Mouse (Mus musculus): ENCODE measurements around the gene Gm20479. TPM values are rescaled to one million over a fixed set of nuclear protein-coding genes. Genes with fewer than 3 reads are reported as not detected.

Gm20479 gene
- not detected in 2 replicates for polyA plus RNA-seq (2014; fragmentation: Nextera tagmentation; extraction: Ambion mirVana)

DNA sequence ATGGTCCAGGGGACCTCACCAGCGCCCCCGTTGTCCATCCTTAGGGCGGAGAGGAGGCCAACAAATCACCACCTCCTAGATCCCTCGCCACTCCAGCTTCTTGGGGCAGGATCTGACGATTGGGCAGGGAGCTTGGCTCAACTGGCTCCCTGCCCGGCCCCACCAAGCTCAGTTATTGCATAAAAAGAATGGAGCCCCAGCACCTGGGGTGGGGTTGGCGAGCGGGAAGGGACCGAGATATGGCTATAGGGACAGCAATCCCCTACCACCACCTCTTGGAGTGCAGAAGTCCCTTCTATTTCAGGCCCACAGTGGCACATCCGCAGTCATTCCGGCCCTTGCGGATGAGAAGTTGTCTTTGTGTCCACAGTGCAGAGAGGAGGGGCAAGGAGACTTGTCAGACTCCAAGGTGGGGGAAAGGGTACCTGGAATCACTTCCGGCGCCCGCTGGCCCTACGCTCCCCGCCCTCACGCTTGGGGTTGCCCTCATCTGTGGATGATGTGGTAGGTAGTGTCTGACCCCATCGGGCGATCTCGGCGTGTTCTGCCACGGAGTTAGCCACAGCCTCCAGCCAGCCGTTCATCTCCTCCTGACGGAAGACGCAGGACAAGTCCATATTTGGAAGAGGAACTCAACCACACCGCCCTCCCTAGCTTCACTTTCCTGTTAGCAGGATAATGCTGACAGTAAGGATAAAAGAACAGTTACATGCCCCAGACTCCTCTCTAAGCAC lies at the start of gene Gm20479:
Gene Gm20479, minus strand, starts transcription at position 559 of the 734 bp plus-strand sequence.
- Histone ChIP-seq H3K4me2 (ENCODE audit: low read depth) (peak within 1 kb of the TSS; percentile 39), H3K27ac (ENCODE audit: low read depth, low read length) (no peak within 1 kb of the TSS), H3K9ac (ENCODE audit: low read length) (peak within 1 kb of the TSS; percentile 12; the same call in 1 of the 2 replicates), H3K4me3 (ENCODE audit: low read depth, low read length) (peak within 1 kb of the TSS; percentile 57), H3K9me3 (ENCODE audit: control insufficient read depth, low read length) (no peaks in the 10 kb centered on the region), H3K36me3 (ENCODE audit: control insufficient read depth, insufficient read depth, low read length) (no peaks in the 10 kb centered on the region), H3K4me1 (ENCODE audit: control insufficient read depth, insufficient read depth, low read length) (peaks cover 6% of the 10 kb centered on the region; the same call in 1 of the 2 replicates), H3K27me3 (ENCODE audit: control insufficient read depth, insufficient read depth, low read length) (peaks cover 24% of the 10 kb centered on the region)
- no peak for DNase-seq (ENCODE audit: low spot score)
- 2% methylated on average over 27 of the region's 27 CpGs for WGBS
- ATAC-seq (ENCODE audit: insufficient read depth, low FRiP score, low TSS enrichment), result no peak

- H3K36me3 ChIP-seq (ENCODE audit: control insufficient read depth, insufficient read depth, low read length), result no peaks in the 10 kb centered on the region
- ATAC-seq (ENCODE audit: insufficient read depth, low FRiP score, low TSS enrichment) (no peak), DNase-seq (ENCODE audit: low spot score) (no peak)
- H3K4me3 ChIP-seq (ENCODE audit: low read depth, low read length), result no peak overlapping the region
- WGBS, result 79% methylated on average over 7 of the region's 7 CpGs
- H3K9ac ChIP-seq (ENCODE audit: low read length), result no peak overlapping the region
- H3K9me3 ChIP-seq (ENCODE audit: control insufficient read depth, low read length), result no peaks in the 10 kb centered on the region
- H3K4me2 ChIP-seq (ENCODE audit: low read depth), result no peak overlapping the region
- H3K27ac ChIP-seq (ENCODE audit: low read depth, low read length), result no peak overlapping the region
- H3K27me3 ChIP-seq (ENCODE audit: control insufficient read depth, insufficient read depth, low read length), result peaks cover 72% of the 10 kb centered on the region
- no peaks in the 10 kb centered on the region for H3K4me1 ChIP-seq (ENCODE audit: control insufficient read depth, insufficient read depth, low read length)
Measured at GRCm38 (mm10) chr7:27406481-27406880, 49.3 kb upstream of the Gm20479 start.

DNA sequence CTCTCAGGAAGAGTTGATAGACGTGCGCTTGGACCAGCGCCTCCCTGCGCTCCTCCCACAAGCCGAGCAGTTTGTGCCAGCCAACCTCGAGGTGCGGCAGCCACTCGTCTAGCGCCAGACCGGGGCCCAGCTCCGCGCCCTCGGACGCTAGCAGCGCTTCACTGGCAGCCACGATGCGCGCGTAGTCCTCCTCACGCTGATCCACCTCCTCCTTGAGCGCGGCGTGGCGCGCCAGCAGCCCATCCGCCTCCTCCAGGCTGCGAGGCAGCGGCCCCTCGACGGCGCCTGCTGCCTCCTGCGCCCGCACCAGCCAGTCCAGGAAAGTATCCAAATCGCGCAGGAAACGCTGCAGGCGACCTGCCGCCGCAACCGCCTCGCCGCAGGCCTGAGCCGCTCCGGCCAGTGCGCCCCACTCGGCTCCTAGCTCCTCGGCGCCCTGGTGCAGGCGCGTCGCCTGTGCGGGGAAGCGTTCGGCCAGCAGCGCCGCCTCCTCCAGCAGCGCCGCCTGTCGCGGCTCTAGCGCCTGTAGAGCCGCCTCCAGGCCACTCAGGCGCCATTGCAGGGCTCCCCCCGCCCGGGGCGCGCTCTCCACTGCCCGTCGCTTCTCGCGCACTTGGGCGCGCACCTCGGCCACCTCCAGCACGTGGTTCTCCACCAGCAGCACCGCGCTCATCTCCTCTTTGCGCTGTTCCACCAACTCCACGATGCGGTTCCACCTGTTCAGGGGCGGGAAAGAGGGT lies 47.2 kb upstream of the Gm20479 start:
- Histone ChIP-seq H3K4me1 (ENCODE audit: control insufficient read depth, insufficient read depth, low read length) (no peaks in the 10 kb centered on the region), H3K9me3 (ENCODE audit: control insufficient read depth, low read length) (no peaks in the 10 kb centered on the region), H3K4me3 (ENCODE audit: low read depth, low read length) (no peak overlapping the region), H3K36me3 (ENCODE audit: control insufficient read depth, insufficient read depth, low read length) (no peaks in the 10 kb centered on the region), H3K9ac (ENCODE audit: low read length) (no peak overlapping the region), H3K27ac (ENCODE audit: low read depth, low read length) (no peak overlapping the region), H3K4me2 (ENCODE audit: low read depth) (no peak overlapping the region), H3K27me3 (ENCODE audit: control insufficient read depth, insufficient read depth, low read length) (peaks cover 71% of the 10 kb centered on the region)
- 6% methylated on average over 79 of the region's 81 CpGs for WGBS
- ATAC-seq (ENCODE audit: insufficient read depth, low FRiP score, low TSS enrichment) (no peak), DNase-seq (ENCODE audit: low spot score) (peak; percentile 22)

DNA sequence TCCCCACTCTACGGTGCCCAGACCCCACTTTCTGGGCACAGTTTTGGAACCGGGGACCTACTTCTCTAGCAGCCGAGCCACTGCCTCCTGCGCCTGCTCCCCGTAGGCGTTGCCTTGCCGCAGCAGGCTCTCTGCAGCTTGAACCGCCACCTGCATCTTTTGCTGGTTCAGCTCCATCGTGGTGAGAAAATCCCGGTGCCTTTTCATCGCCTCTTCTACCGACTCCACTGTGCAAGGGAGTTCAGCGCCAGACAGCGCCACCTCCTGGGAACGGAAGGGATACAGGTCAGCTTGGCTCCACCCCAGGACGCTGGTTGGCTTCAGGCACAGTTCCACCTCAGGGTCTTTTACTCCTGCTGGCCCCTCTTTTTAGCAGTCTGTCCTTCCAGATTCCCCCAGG lies 45.5 kb upstream of the Gm20479 start:
- Histone ChIP-seq H3K4me2 (ENCODE audit: low read depth) (no peak overlapping the region), H3K9ac (ENCODE audit: low read length) (no peak overlapping the region), H3K27ac (ENCODE audit: low read depth, low read length) (no peak overlapping the region), H3K4me1 (ENCODE audit: control insufficient read depth, insufficient read depth, low read length) (no peaks in the 10 kb centered on the region), H3K27me3 (ENCODE audit: control insufficient read depth, insufficient read depth, low read length) (peaks cover 58% of the 10 kb centered on the region), H3K9me3 (ENCODE audit: control insufficient read depth, low read length) (no peaks in the 10 kb centered on the region), H3K4me3 (ENCODE audit: low read depth, low read length) (no peak overlapping the region), H3K36me3 (ENCODE audit: control insufficient read depth, insufficient read depth, low read length) (no peaks in the 10 kb centered on the region)
- WGBS, result 11% methylated on average over 16 of the region's 16 CpGs
- ATAC-seq (ENCODE audit: insufficient read depth, low FRiP score, low TSS enrichment) (no peak), DNase-seq (ENCODE audit: low spot score) (peak; percentile 70)

GRCm38 (mm10) chr7:27400545-27400944 lies 43.3 kb upstream of the Gm20479 start:
- ATAC-seq (ENCODE audit: insufficient read depth, low FRiP score, low TSS enrichment), result no peak
- no peak overlapping the region for H3K9ac ChIP-seq (ENCODE audit: low read length)
- peaks cover 60% of the 10 kb centered on the region for H3K27me3 ChIP-seq (ENCODE audit: control insufficient read depth, insufficient read depth, low read length)
- no peak for DNase-seq (ENCODE audit: low spot score)
- WGBS, result 76% methylated on average over 7 of the region's 7 CpGs
- H3K9me3 ChIP-seq (ENCODE audit: control insufficient read depth, low read length), result no peaks in the 10 kb centered on the region
- H3K36me3 ChIP-seq (ENCODE audit: control insufficient read depth, insufficient read depth, low read length), result no peaks in the 10 kb centered on the region
- no peak overlapping the region for H3K4me2 ChIP-seq (ENCODE audit: low read depth)
- H3K27ac ChIP-seq (ENCODE audit: low read depth, low read length), result no peak overlapping the region
- no peak overlapping the region for H3K4me3 ChIP-seq (ENCODE audit: low read depth, low read length)
- H3K4me1 ChIP-seq (ENCODE audit: control insufficient read depth, insufficient read depth, low read length), result no peaks in the 10 kb centered on the region

DNA sequence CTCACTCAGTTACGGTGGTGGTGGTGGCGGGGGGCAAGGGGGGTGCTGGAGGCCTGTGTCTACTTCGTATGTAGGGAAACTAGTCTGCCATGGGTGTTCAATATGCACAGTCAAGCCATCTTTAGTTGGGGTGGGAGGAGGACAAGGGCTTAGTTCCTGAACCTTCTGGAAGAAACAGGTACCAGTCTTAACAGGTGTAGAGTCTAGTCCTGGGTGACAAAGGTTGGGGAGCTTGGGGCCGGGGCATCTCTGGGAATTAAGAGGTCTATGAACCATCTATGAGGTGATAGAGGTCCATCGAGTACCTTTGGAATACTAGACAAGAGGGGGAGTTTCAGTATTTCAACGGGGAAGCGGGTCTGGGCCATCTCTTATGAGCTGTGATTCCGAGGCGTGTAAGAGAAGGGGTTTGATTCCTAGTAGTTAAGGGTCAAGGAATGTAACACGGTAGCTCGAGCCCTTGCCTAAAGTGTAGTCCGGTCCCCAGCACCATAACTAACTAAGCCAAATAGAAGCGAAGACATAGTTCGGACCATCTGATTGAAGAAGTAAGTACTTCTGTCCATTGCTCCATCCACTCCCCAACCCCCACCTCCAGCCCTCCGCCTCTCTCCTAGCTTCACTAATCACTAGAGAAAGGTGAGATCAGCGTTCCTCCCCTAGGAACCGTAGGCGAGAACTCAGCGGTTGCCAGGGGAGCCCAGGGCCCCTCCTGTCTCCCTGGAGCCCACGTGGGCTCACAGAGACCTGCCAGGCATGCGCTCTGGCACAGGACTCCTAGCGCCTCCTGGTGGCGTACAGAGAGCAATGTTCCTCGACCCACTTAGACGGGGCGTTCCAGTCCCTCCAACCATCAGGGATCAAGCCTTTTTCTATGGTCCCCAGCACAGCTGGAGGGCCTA lies 40.1 kb upstream of the Gm20479 start:
- Histone ChIP-seq H3K9ac (ENCODE audit: low read length) (no peak overlapping the region), H3K4me2 (ENCODE audit: low read depth) (no peak overlapping the region), H3K4me3 (ENCODE audit: low read depth, low read length) (peak overlapping the region; percentile 43; the same call in 1 of the 2 replicates), H3K27ac (ENCODE audit: low read depth, low read length) (no peak overlapping the region), H3K36me3 (ENCODE audit: control insufficient read depth, insufficient read depth, low read length) (no peaks in the 10 kb centered on the region), H3K9me3 (ENCODE audit: control insufficient read depth, low read length) (no peaks in the 10 kb centered on the region), H3K4me1 (ENCODE audit: control insufficient read depth, insufficient read depth, low read length) (no peaks in the 10 kb centered on the region), H3K27me3 (ENCODE audit: control insufficient read depth, insufficient read depth, low read length) (peaks cover 51% of the 10 kb centered on the region)
- DNase-seq (ENCODE audit: low spot score), result peak; percentile 64
- ATAC-seq (ENCODE audit: insufficient read depth, low FRiP score, low TSS enrichment), result no peak; the same call in 1 of the 2 replicates
- 19% methylated on average over 26 of the region's 26 CpGs for WGBS

GRCm38 (mm10) chr7:27396184-27397047 lies 39.2 kb upstream of the Gm20479 start:
- ATAC-seq (ENCODE audit: insufficient read depth, low FRiP score, low TSS enrichment), result no peak
- WGBS, result 5% methylated on average over 24 of the region's 68 CpGs

More at GRCm38 (mm10) chr7:27396184-27397047, 39.2 kb upstream of the Gm20479 start:
- H3K4me1 ChIP-seq (ENCODE audit: control insufficient read depth, insufficient read depth, low read length), result no peaks in the 10 kb centered on the region
- H3K9ac ChIP-seq (ENCODE audit: low read length), result peak overlapping the region; percentile 52
- peaks cover 57% of the 10 kb centered on the region for H3K27me3 ChIP-seq (ENCODE audit: control insufficient read depth, insufficient read depth, low read length)
- H3K9me3 ChIP-seq (ENCODE audit: control insufficient read depth, low read length), result no peaks in the 10 kb centered on the region
- peak; percentile 50 for DNase-seq (ENCODE audit: low spot score)
- H3K36me3 ChIP-seq (ENCODE audit: control insufficient read depth, insufficient read depth, low read length), result no peaks in the 10 kb centered on the region
- H3K27ac ChIP-seq (ENCODE audit: low read depth, low read length), result no peak overlapping the region
- peak overlapping the region; percentile 66 for H3K4me2 ChIP-seq (ENCODE audit: low read depth)
- peak overlapping the region; percentile 43 for H3K4me3 ChIP-seq (ENCODE audit: low read depth, low read length)
